Mouse (Mus musculus): ENCODE measurements around the gene Isy1.
A peak's percentile ranks its signal among the peaks of the same experiment; 100 is the strongest.

DNA sequence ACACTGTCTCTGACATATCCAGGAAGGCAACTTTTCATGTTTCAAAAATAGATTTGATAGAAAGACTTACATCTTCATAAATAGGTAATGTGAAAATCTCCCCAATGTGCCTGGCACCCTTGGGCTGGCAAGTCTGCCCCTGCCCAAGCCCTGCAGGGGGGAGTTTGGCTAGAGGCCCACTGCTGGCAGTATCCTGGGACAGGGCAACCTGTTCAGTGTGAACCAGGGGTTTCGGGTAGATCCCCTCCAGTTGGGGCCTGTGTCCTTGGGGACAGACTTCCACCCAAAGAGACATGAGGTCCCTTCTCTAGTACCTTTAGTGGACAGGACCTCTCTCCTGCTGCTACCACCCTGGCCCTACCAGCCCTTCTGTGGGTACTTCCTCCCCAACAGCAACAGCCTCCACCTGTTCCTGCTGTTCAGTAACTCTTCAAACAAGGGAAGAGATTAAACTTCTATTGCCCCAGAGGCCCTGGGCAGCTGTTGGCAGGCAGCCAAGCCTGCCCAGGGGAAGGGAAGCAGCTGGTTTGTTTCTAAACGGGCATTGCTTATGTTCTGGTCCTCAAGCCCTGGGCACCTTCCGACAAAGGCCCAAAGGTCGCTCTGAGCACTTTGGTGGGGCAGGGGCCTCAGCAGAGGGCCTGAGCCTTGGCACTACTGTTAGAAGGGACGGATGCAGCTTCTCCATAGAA is 49.6 kb downstream of the Isy1 start:
- no peak for TF ChIP-seq CTCF (IDR thresholded peaks at IDR 0.05; ENCODE audit: control insufficient read depth, insufficient read depth, insufficient read length)
- TF ChIP-seq MYOD1 (IDR thresholded peaks at IDR 0.05; ENCODE audit: control insufficient read depth, insufficient read length, low read depth): peak; percentile 34
- TF ChIP-seq USF1 (IDR thresholded peaks at IDR 0.05; ENCODE audit: low read depth): no peak
- no peak for TF ChIP-seq MYOG (IDR thresholded peaks at IDR 0.05; ENCODE audit: control insufficient read depth, extremely low read depth, insufficient read length)
